Mouse (Mus musculus) urinary bladder, postnatal 0 days (tissue): ENCODE data around the gene Acsf2. TPM values are rescaled to one million over a fixed set of nuclear protein-coding genes. Genes with fewer than 3 reads are reported as not detected.

Source experiments
- polyA plus RNA-seq: library from polyadenylated mRNA; unstranded; fragments of >200 nt; fragmentation: Nextera tagmentation; extraction: Ambion mirVana; gene quantifications from 2 replicates; pipeline ENCODE4 v1.2.1, GENCODE M21; 2015

The Acsf2 gene
- polyA plus RNA-seq: 2.6 and 2.8 TPM in 2 replicates

GRCm38 (mm10) chr11:94601321-94602281, at the start of gene Acsf2:
TSS of gene Acsf2 (minus strand) at chr11:94601871.

GRCm38 (mm10) chr11:94629199-94629883, 27.7 kb upstream of the Acsf2 start, which contains the start of gene Lrrc59:
TSS of gene Lrrc59 (plus strand) at chr11:94629767.

DNA sequence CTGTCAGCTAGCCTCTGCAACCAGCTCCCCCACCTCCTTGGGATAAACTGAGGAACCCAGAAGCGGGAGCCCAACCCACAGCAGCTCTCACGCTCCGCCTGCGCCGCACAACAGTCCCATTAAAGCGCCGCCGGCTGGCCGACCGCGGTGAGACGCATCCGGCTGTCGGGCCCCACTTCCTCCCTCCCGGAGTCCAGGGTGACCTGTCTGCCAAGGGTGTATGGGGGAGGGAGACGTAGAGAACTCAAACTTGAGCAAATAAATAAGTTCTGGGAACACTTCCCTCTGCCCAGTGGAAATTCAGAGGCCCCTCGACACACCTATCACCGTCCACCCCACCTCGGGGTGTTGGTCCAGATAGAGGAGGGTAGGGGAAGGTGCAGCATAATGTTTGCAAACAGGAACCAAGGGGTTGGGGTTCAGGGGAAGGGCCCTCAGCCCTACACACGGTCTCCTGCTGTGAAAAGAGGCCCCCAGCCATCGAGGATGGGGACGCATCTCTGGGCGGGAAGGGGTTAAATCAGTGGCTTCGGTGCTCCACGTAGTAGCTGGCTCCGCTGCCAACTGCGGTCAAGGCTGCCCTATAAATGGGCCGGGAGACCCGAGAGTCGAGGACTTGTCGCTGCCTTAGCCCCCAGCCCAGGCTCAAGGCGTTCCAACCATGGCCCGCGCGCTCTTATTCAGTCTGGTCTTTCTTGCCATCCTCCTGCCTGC, 37.1 kb downstream of the Acsf2 start, which contains the start of gene Chad:
Gene Chad (plus strand): TSS at position 611 of the 714 bp plus-strand sequence.

DNA sequence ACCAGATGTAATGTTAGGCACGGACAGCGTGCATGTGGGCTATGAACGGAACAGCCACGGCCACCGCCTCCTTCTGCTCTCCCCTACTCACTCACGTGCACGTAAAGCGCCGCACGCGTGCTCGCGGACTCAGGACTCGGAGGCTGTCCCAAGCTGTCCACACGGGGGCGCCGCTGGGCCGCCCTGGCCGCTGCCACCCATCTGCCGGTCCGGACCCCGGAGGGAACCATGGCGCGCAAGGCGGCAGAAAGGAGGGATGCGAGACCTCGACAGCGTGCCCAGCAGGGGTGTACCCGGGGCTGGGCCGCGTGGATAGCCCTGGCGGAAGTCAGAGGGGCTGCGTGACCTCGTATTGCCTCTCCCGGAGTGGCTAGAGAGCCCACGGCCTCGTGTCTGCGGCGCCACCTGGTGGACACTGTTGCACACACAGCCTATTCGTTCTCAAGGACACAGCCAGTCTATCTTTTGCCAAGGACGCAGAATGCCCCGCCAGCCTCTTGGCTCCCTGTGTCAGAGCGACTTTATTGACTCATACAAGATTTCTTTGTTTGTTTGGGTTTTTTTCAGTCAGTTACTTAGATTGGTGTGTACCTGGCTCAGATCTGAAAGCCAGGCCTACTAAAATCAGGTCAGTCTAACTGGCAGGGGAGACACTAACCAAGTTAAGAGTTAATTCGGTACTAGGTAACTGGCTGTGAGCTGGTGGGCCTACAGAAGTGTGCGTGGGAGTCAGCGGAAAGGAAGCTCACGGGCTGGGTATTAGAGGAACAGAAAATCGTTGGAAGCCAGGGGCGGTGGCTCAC, 52.6 kb downstream of the Acsf2 start, which contains the start of gene Rsad1:
Gene Rsad1 (minus strand): TSS at position 368 of the 803 bp plus-strand sequence.

GRCm38 (mm10) chr11:94521219-94521843, 80.3 kb downstream of the Acsf2 start, which contains the start of gene Mycbpap:
TSS of gene Mycbpap (minus strand) at chr11:94521742.

Other genes starting within 250 kb of the Acsf2 start
- 36.0 and 41.3 TPM in 2 replicates for gene Abcc3, start 208.9 kb downstream of the Acsf2 start, polyA plus RNA-seq
- 2.3 and 2.5 TPM in 2 replicates for gene Cacna1g, start 127.7 kb downstream of the Acsf2 start, polyA plus RNA-seq
- gene Spata20, start 115.7 kb downstream of the Acsf2 start, polyA plus RNA-seq: 0.16 and 0.23 TPM in 2 replicates
- 18.2 and 22.5 TPM in 2 replicates for gene Epn3, start 101.9 kb downstream of the Acsf2 start, polyA plus RNA-seq
- gene Mycbpap, start 80.1 kb downstream of the Acsf2 start, polyA plus RNA-seq: 0.41 and 1.2 TPM in 2 replicates
- 2.2 and 3.3 TPM in 2 replicates for gene Rsad1, start 52.6 kb downstream of the Acsf2 start, polyA plus RNA-seq
- 0.58 and 0.79 TPM in 2 replicates for gene Chad, start 36.8 kb downstream of the Acsf2 start, polyA plus RNA-seq
- gene Lrrc59, start 27.9 kb upstream of the Acsf2 start, polyA plus RNA-seq: 112 and 135 TPM in 2 replicates
- gene Mrpl27, start 51.9 kb upstream of the Acsf2 start, polyA plus RNA-seq: 122 and 124 TPM in 2 replicates
- 2.9 and 3.7 TPM in 2 replicates for gene Eme1, start 52.1 kb upstream of the Acsf2 start, polyA plus RNA-seq
- gene Xylt2, start 75.6 kb upstream of the Acsf2 start, polyA plus RNA-seq: 10.7 and 10.9 TPM in 2 replicates
- gene Gm11541, start 102.6 kb upstream of the Acsf2 start, polyA plus RNA-seq: 0.07 and 0.12 TPM in 2 replicates
- 0.11 TPM in 1 of 2 replicates, not detected in the other for gene Cdc34b, start 139.9 kb upstream of the Acsf2 start, polyA plus RNA-seq
- gene Tmem92, start 180.8 kb upstream of the Acsf2 start, polyA plus RNA-seq: not detected in 2 replicates